Mouse (Mus musculus) thymus, adult 2 months (tissue): ENCODE data around the gene Rilp.

Experiments used
- CTCF ChIP-seq: fragments of 200-500 bp; IDR thresholded peaks from 2 replicates; pipeline ENCODE4 v1.5.1; 2012; ENCODE audit warnings: mild to moderate bottlenecking, control low read depth, low read length, moderate library complexity, borderline replicate concordance; ENCODE audit not compliant: control insufficient read depth, poor library complexity, insufficient read depth; ENCODE audit errors: extremely low read depth
- POLR2A ChIP-seq: fragments of 200-500 bp; IDR thresholded peaks from 2 replicates; pipeline ENCODE4 v1.6.1; 2012; ENCODE audit warnings: mild to moderate bottlenecking, low read length, control low read depth, moderate library complexity; ENCODE audit not compliant: control insufficient read depth, poor library complexity, insufficient read depth; ENCODE audit errors: extremely low read depth

- TF ChIP-seq POLR2A (no peak), CTCF (no peak)
These were observed 990 bp upstream of the Rilp start for GRCm38 (mm10) chr11:75508904-75509303.
